Mouse (Mus musculus) WW6 (cell line): ENCODE measurements at regions not wholly inside any gene's neighbourhood (a gene's known extent, or its start where the extent isn't known, plus 50 kb on each side); places are given as distances from the start of the nearest gene placed in this dataset.

ENCODE experiments used
- DNase-seq: peaks from one replicate; pipeline ENCODE4 v3.0.0-alpha.2; 2013; ENCODE audit warnings: low read depth, low spot score

- DNase-seq = no peak
These were observed 83.8 kb upstream of the Phip start for GRCm38 (mm10) chr9:83059083-83059482.

- no peak for DNase-seq
These were observed 80.9 kb upstream of the Phip start for GRCm38 (mm10) chr9:83056208-83056607.

- DNase-seq = peak; percentile 18
These were observed 76.3 kb upstream of the Phip start for GRCm38 (mm10) chr9:83051666-83052065.

- DNase-seq = no peak
These were observed 72.4 kb upstream of the Phip start for GRCm38 (mm10) chr9:83047567-83048238.

GRCm38 (mm10) chr9:83046035-83046434, 70.7 kb upstream of the Phip start:
- no peak for DNase-seq

GRCm38 (mm10) chr9:83043790-83044189, 68.5 kb upstream of the Phip start:
- no peak for DNase-seq

- no peak for DNase-seq
These were observed 66.0 kb upstream of the Phip start for GRCm38 (mm10) chr9:83041345-83041744.

- no peak for DNase-seq
These were observed 65.4 kb upstream of the Phip start for GRCm38 (mm10) chr9:83040686-83041085.

GRCm38 (mm10) chr9:83037261-83038119, 62.2 kb upstream of the Phip start:
- DNase-seq = no peak
